Mouse (Mus musculus) neural tube, embryonic 14.5 days (tissue): ENCODE measurements around the gene Bean1. TPM values are rescaled to one million over a fixed set of nuclear protein-coding genes. Genes with fewer than 3 reads are reported as not detected.

Source experiments
- ATAC-seq: fragments of 200-750 bp; cut with Nextera tagmentation; 2 replicates; pipeline ENCODE4 v1.8.0; 2017; ENCODE audit warnings: low read depth, mild to moderate bottlenecking, moderate TSS enrichment, moderate library complexity
- H3K27ac ChIP-seq: fragments of 300-500 bp; sonication (generic); 2 replicates; pipeline ENCODE4 v1.5.1; 2014; ENCODE audit warnings: low read depth, mild to moderate bottlenecking, control low read depth, low read length, moderate library complexity, mixed read lengths
- H3K27me3 ChIP-seq: fragments of 300-500 bp; sonication (generic); 2 replicates; pipeline ENCODE4 v1.6.1; 2014; ENCODE audit warnings: low read length; ENCODE audit not compliant: control insufficient read depth, insufficient read depth
- H3K36me3 ChIP-seq: fragments of 300-500 bp; sonication (generic); 2 replicates; pipeline ENCODE4 v1.6.1; 2014; ENCODE audit warnings: low read length, mixed read lengths; ENCODE audit not compliant: control insufficient read depth, insufficient read depth
- H3K4me1 ChIP-seq: fragments of 300-500 bp; sonication (generic); 2 replicates; pipeline ENCODE4 v1.6.1; 2014; ENCODE audit warnings: low read length; ENCODE audit not compliant: control insufficient read depth, insufficient read depth
- H3K4me2 ChIP-seq: fragments of 300-500 bp; sonication (generic); 2 replicates; pipeline ENCODE4 v1.6.1; 2014; ENCODE audit warnings: mild to moderate bottlenecking, low read depth, low read length, control low read depth
- H3K4me3 ChIP-seq: fragments of 300-500 bp; sonication (generic); 2 replicates; pipeline ENCODE4 v1.5.1; 2014; ENCODE audit warnings: low read depth, low read length, control low read depth, mixed read lengths
- H3K9ac ChIP-seq: fragments of 300-500 bp; sonication (generic); replicated peaks from 2 replicates; pipeline ENCODE4 v1.6.1; 2014; ENCODE audit warnings: low read depth, mild to moderate bottlenecking, control low read depth, low read length, mixed read lengths
- H3K9me3 ChIP-seq: fragments of 300-500 bp; sonication (generic); 2 replicates; pipeline ENCODE4 v1.6.1; 2016; ENCODE audit warnings: low read length; ENCODE audit not compliant: control insufficient read depth
- WGBS: fragments of 180-500 bp; shearing (Covaris S2); extraction: QIAGEN DNeasy Blood & Tissue Kit; methylation state at CpG from one replicate; pipeline ENCODE4 v1.1.7; 2014; 5-methylcytosine and 5-hydroxymethylcytosine counted together
- polyA plus RNA-seq: library from polyadenylated mRNA; unstranded; fragments of >200 nt; fragmentation: Nextera tagmentation; extraction: Ambion mirVana; gene quantifications from 2 replicates; pipeline ENCODE4 v1.2.1, GENCODE M21; 2014

Gene Bean1
- polyA plus RNA-seq, 1 experiment from 2014 or later = 13.5 TPM

GRCm38 (mm10) chr8:104188459-104188858, 18.2 kb downstream of the Bean1 start:
- ATAC-seq = no peak
- H3K4me2 ChIP-seq = no peak overlapping the region
- H3K4me1 ChIP-seq = peaks cover 4% of the 10 kb centered on the region; the same call in 1 of the 2 replicates
- no peaks in the 10 kb centered on the region for H3K9me3 ChIP-seq
- H3K36me3 ChIP-seq = no peaks in the 10 kb centered on the region
- no peaks in the 10 kb centered on the region for H3K27me3 ChIP-seq
- H3K4me3 ChIP-seq = no peak overlapping the region
- 74% methylated on average over 5 of the region's 5 CpGs for WGBS
- H3K27ac ChIP-seq = no peak overlapping the region
- no peak overlapping the region for H3K9ac ChIP-seq

DNA sequence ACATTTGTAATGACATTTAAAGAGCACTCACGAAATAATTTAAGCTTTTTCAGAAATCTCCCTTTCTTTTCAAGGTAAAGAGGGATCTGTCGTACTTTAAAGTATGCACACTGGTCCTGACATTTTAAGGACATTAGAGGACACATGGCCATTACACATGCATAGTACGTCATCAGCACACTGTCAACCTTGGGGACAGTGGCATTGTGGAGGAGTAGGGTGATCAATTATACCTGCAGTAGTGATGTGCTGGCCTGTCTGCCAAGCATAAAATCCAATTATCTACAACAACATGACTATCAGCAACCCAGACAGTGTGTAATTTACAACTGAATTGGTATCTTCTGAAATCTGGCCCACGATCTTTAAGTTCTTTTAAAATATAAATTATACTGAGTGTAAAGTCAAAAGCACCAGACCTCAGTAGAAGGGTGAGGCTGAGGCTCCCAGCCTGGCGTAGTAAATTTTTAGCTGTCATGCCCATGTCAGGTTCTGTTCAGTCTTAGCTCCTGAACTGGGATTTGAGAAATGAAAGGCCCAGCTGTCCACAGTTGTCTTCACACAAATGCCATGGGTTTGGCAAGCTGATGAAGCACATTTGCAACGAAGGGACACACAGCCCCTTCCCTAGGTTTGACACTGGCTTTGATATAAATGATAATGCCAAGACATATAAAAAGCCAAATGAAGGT, 20.7 kb downstream of the Bean1 start:
- peak; percentile 56 for ATAC-seq
- H3K4me3 ChIP-seq = no peak overlapping the region
- no peak overlapping the region for H3K27ac ChIP-seq
- no peak overlapping the region for H3K4me2 ChIP-seq
- H3K9ac ChIP-seq = no peak overlapping the region
- no peaks in the 10 kb centered on the region for H3K27me3 ChIP-seq
- peaks cover 4% of the 10 kb centered on the region; the same call in 1 of the 2 replicates for H3K4me1 ChIP-seq
- WGBS = 53% methylated on average over 6 of the region's 6 CpGs
- no peaks in the 10 kb centered on the region for H3K36me3 ChIP-seq
- H3K9me3 ChIP-seq = no peaks in the 10 kb centered on the region

DNA sequence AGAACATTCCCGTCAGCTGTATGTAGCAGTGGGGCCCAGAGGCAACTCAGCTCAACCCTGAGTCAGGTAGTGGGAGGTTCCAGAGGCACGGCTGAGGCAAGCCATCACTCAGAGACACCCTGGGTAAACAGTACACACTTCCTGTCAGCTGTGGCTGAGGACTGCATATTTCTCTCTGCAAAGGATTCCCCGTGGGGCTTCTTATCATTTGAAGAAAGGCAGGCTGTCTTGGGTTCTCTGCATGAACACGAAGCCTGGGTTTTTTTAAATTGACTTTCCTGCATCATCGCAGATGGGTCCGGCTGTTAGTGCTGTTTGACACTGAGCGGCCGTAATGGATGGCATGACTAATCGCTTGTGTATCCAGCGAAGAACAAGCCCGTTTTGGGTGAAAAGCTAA, 21.3 kb downstream of the Bean1 start:
- Histone ChIP-seq H3K36me3 (no peaks in the 10 kb centered on the region), H3K4me3 (no peak overlapping the region), H3K4me2 (no peak overlapping the region; the same call in 1 of the 2 replicates), H3K27me3 (no peaks in the 10 kb centered on the region), H3K27ac (0 out of 2 replicates have a peak overlapping the region, but pooled peaks have one; percentile 39), H3K9me3 (no peaks in the 10 kb centered on the region), H3K4me1 (peaks cover 4% of the 10 kb centered on the region; the same call in 1 of the 2 replicates), H3K9ac (0 out of 2 replicates have a peak overlapping the region, but pooled peaks have one; percentile 5)
- 9% methylated on average over 11 of the region's 11 CpGs for WGBS
- ATAC-seq = peak; percentile 77

DNA sequence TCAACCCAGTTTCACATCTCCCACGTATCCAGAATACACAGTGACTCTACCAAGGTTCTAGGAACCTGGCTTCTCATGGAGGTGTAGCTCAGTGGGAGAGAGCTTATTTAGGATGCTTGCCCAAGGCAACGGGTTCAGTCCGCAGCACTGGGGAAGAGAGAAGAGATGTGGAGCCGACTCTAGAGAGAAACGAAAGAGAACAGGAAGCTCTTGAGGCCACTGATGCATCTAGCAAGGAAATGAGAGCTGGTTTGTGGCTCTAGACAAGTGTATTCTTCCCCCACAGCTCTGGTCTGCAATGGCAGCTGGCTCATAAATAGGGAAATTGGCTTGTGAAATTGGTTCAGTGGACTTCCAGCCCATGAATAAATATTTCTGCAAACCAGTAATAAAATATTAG, 29.6 kb downstream of the Bean1 start:
- ATAC-seq = no peak
- no peaks in the 10 kb centered on the region for H3K36me3 ChIP-seq
- peak overlapping the region; percentile 44; the same call in 1 of the 2 replicates for H3K27ac ChIP-seq
- no peaks in the 10 kb centered on the region for H3K27me3 ChIP-seq
- H3K4me1 ChIP-seq = no peaks in the 10 kb centered on the region
- WGBS = 72% methylated on average over 5 of the region's 5 CpGs
- H3K9me3 ChIP-seq = no peaks in the 10 kb centered on the region
- H3K9ac ChIP-seq = no peak overlapping the region
- H3K4me2 ChIP-seq = no peak overlapping the region
- H3K4me3 ChIP-seq = no peak overlapping the region

- H3K36me3 ChIP-seq = no peaks in the 10 kb centered on the region
- H3K4me2 ChIP-seq = no peak overlapping the region
- 87% methylated on average over 3 of the region's 3 CpGs for WGBS
- H3K9me3 ChIP-seq = no peaks in the 10 kb centered on the region
- H3K27me3 ChIP-seq = no peaks in the 10 kb centered on the region
- no peak overlapping the region for H3K9ac ChIP-seq
- no peak overlapping the region for H3K4me3 ChIP-seq
- no peak for ATAC-seq
- no peak overlapping the region for H3K27ac ChIP-seq
- no peaks in the 10 kb centered on the region for H3K4me1 ChIP-seq
Measured at GRCm38 (mm10) chr8:104201622-104202021, 31.4 kb downstream of the Bean1 start.

- Histone ChIP-seq H3K27ac (no peak overlapping the region), H3K9ac (no peak overlapping the region), H3K27me3 (no peaks in the 10 kb centered on the region), H3K36me3 (no peaks in the 10 kb centered on the region), H3K9me3 (no peaks in the 10 kb centered on the region), H3K4me2 (no peak overlapping the region), H3K4me1 (no peaks in the 10 kb centered on the region), H3K4me3 (no peak overlapping the region)
- ATAC-seq = no peak
- 87% methylated on average over 4 of the region's 4 CpGs for WGBS
Measured at GRCm38 (mm10) chr8:104202320-104202719, 32.1 kb downstream of the Bean1 start.

- Histone ChIP-seq H3K4me3 (no peak overlapping the region), H3K9ac (no peak overlapping the region), H3K36me3 (no peaks in the 10 kb centered on the region), H3K27me3 (no peaks in the 10 kb centered on the region), H3K4me2 (no peak overlapping the region), H3K27ac (no peak overlapping the region), H3K4me1 (no peaks in the 10 kb centered on the region), H3K9me3 (no peaks in the 10 kb centered on the region)
- 55% methylated on average over 3 of the region's 3 CpGs for WGBS
- no peak for ATAC-seq
Measured at GRCm38 (mm10) chr8:104205292-104205691, 35.0 kb downstream of the Bean1 start.

- Histone ChIP-seq H3K4me3 (no peak overlapping the region), H3K9ac (no peak overlapping the region), H3K4me2 (no peak overlapping the region), H3K36me3 (no peaks in the 10 kb centered on the region), H3K4me1 (no peaks in the 10 kb centered on the region), H3K27ac (no peak overlapping the region), H3K27me3 (no peaks in the 10 kb centered on the region), H3K9me3 (no peaks in the 10 kb centered on the region)
- 87% methylated on average over 5 of the region's 5 CpGs for WGBS
- ATAC-seq = no peak
Measured at GRCm38 (mm10) chr8:104217601-104218000, 47.4 kb downstream of the Bean1 start.

GRCm38 (mm10) chr8:104219079-104219478, 48.8 kb downstream of the Bean1 start:
- no peaks in the 10 kb centered on the region for H3K27me3 ChIP-seq
- no peaks in the 10 kb centered on the region for H3K4me1 ChIP-seq
- H3K4me2 ChIP-seq = no peak overlapping the region
- H3K4me3 ChIP-seq = no peak overlapping the region
- no peak overlapping the region for H3K27ac ChIP-seq
- ATAC-seq = no peak
- no peaks in the 10 kb centered on the region for H3K36me3 ChIP-seq
- no peaks in the 10 kb centered on the region for H3K9me3 ChIP-seq
- no peak overlapping the region for H3K9ac ChIP-seq
- 29% methylated on average over 11 of the region's 11 CpGs for WGBS
